Mouse (Mus musculus) heart, adult 2 months (tissue): ENCODE results near the gene Rac2. TPM values are rescaled to one million over a fixed set of nuclear protein-coding genes. Genes with fewer than 3 reads are reported as not detected.

Experiments
- DNase-seq, 2 experiments: peaks; one replicate each; pipeline ENCODE4 v3.0.0; 2021
- H3K27ac ChIP-seq: fragments of 200-600 bp; 2 replicates; pipeline ENCODE4 v1.8.1; 2022
- H3K27me3 ChIP-seq: fragments of 200-500 bp; 2 replicates; pipeline ENCODE4 v1.6.1; 2012; ENCODE audit warnings: mild to moderate bottlenecking, low read length, inconsistent platforms, mixed read lengths; ENCODE audit not compliant: control insufficient read depth, insufficient read depth
- H3K36me3 ChIP-seq: fragments of 200-500 bp; 2 replicates; pipeline ENCODE4 v1.6.1; 2012; ENCODE audit warnings: low read length, inconsistent platforms; ENCODE audit not compliant: control insufficient read depth, insufficient read depth
- H3K4me1 ChIP-seq: fragments of 200-500 bp; 2 replicates; pipeline ENCODE4 v1.6.1; 2011; ENCODE audit warnings: low read length; ENCODE audit not compliant: control insufficient read depth, insufficient read depth
- H3K4me3 ChIP-seq: fragments of 200-600 bp; 2 replicates; pipeline ENCODE4 v1.8.1; 2022
- H3K79me2 ChIP-seq: fragments of 200-500 bp; replicated peaks from 2 replicates; pipeline ENCODE4 v1.6.1; 2012; ENCODE audit warnings: mild to moderate bottlenecking, inconsistent platforms, low read length, moderate library complexity, mixed read lengths; ENCODE audit not compliant: control insufficient read depth, insufficient read depth
- H3K9ac ChIP-seq: fragments of 200-500 bp; 2 replicates; pipeline ENCODE4 v1.6.1; 2012; ENCODE audit warnings: low read depth, mild to moderate bottlenecking, control low read depth, inconsistent platforms, low read length, mixed read lengths
- CTCF ChIP-seq: fragments of 200-600 bp; IDR thresholded peaks from 2 replicates; pipeline ENCODE4 v1.8.1; 2022; ENCODE audit warnings: antibody characterized with exemption, mild to moderate bottlenecking, moderate library complexity
- EP300 ChIP-seq: fragments of 200-500 bp; IDR thresholded peaks from 2 replicates; pipeline ENCODE4 v1.6.1; 2011; ENCODE audit warnings: low read depth, low read length, control low read depth; ENCODE audit not compliant: insufficient read depth
- POLR2A ChIP-seq: fragments of 200-500 bp; IDR thresholded peaks from 2 replicates; pipeline ENCODE4 v1.6.1; 2011; ENCODE audit warnings: mild to moderate bottlenecking, low read depth, low read length, control low read depth; ENCODE audit not compliant: insufficient read depth
- WGBS: fragments of 180-500 bp; shearing (Covaris S2); methylation state at CpG from one replicate; pipeline ENCODE4 v1.1.7; 2018; 5-methylcytosine and 5-hydroxymethylcytosine counted together
- intact Hi-C: fragments of 180-260 bp; cut with DNase I; formaldehyde crosslinking; loops from one replicate; pipeline ENCODE4 v1.15.1; 2025
- polyA plus RNA-seq: library from polyadenylated mRNA; depleted of rRNA; stranded (reverse); fragments of >200 nt; gene quantifications from 2 replicates; pipeline ENCODE4 v1.2.3, GENCODE M21; 2012
- total RNA-seq, 2 experiments: library from RNA; stranded (reverse); gene quantifications; 2 replicates each; pipeline ENCODE4 v1.2.3; 2021

Gene Rac2
- total and polyA plus RNA-seq, 3 experiments, result 4.5 to 44.7 (median 8.7) TPM

DNA sequence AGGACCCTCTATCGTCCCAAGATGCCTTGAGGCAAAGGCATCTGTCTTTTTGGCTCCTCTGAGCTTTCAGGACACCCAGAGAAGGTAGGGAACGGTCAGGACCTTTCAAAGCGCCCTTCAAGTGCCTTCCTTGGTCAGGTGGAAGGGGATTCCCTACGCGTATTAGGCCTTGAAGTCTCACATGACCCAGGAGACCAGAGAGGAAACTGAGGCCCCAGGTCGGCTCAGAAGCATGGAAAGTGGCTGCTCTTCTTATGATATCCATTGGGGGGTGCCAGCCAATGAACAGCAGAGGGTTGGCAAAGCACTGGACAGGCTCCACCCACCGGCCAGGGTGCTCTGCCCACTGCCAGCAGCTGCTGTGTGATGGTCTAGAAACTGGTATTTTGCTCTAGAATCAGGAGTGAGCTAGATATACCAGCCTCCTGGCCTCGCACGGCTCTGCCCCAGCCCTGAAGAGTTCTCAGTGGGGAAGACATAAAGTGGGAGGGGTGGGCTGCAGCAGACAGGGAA, 4.9 kb downstream of the Rac2 start:
- DNase-seq, result no peak
- no peak overlapping the region for H3K27ac ChIP-seq
- H3K9ac ChIP-seq, result no peak overlapping the region
- no peaks in the 10 kb centered on the region for H3K27me3 ChIP-seq
- intact Hi-C loops, result no loop called here
- TF ChIP-seq POLR2A (no peak), CTCF (no peak), EP300 (no peak)
- no peaks in the 10 kb centered on the region for H3K36me3 ChIP-seq
- H3K4me1 ChIP-seq, result no peaks in the 10 kb centered on the region
- 74% methylated on average over 9 of the region's 9 CpGs for WGBS
- no peaks in the 10 kb centered on the region for H3K79me2 ChIP-seq
- H3K4me3 ChIP-seq, result no peak overlapping the region

DNA sequence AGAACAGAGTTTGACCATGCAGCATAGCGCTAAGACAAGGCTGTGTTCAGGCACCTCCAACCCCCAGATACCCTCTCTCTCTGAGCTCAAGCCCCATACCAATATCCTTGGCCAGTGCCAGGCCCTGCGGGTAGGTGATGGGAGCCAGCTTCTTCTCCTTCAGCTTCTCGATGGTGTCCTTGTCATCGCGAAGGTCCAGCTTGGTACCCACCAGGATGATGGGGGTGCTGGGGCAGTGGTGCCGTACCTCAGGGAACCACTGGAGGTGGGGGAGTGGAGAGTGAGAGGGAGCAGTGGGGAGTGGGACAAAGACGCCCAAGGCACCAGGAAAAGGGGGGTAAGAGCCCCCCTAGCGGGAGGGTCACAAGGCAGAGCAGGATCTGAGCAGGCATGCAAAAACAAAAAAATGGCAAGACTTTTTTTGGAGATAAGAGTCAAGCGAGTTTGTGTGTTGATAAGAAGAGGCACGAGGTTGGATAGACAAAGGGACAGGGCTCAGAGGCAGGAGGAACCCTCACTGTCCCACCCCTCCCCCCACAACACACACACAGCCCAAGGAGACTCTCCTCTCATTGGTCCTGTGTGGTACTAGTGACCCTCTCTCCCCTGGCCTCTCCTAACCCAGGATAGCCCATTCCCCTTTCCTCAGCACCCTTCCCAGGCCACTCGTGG, 7.7 kb downstream of the Rac2 start:
- no peaks in the 10 kb centered on the region for H3K79me2 ChIP-seq
- no peaks in the 10 kb centered on the region for H3K27me3 ChIP-seq
- WGBS, result 71% methylated on average over 11 of the region's 11 CpGs
- H3K4me1 ChIP-seq, result no peaks in the 10 kb centered on the region
- no peaks in the 10 kb centered on the region for H3K36me3 ChIP-seq
- H3K27ac ChIP-seq, result no peak overlapping the region
- TF ChIP-seq EP300 (no peak), POLR2A (no peak), CTCF (no peak)
- H3K9ac ChIP-seq, result no peak overlapping the region
- intact Hi-C loops, result no loop called here
- no peak overlapping the region for H3K4me3 ChIP-seq
- no peak for DNase-seq

DNA sequence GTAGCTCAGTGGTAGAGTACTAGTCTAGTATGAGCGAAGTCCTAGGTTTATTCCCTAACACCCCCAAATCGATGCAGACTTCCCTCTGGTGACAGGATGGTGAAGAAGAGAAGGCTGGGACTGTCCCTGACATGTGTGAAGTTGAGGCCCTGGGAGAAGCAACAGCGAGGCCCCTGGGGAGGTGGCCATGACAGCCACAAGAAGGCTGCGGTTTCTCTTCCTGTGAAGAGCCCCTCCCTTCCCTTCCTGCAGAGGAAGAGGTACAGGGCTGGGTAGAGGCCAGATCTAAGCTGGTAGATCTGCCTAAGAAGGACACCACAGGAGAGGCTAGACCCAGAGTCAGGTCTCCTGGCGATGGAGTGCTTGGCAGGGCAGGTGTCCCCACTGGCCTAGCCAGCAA, 8.6 kb downstream of the Rac2 start:
- DNase-seq, result peak in 1 of 2 experiments; percentile 56
- WGBS, result 70% methylated on average over 5 of the region's 5 CpGs

DNA sequence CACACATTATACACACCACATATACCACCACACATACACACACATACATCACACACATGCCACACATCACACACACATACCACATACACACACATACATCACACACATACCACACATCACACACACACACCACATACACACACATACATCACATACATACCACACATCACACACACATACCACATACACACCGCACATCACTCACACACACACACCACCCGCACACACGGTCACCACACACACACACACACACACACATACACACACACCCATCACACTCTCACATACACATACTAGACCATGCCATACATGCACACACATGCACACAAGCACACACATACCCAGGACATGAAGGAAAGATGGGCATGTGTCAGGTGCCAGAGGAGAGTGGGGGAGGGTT, 9.2 kb downstream of the Rac2 start:
- no peak for DNase-seq
- H3K9ac ChIP-seq, result no peak overlapping the region
- H3K4me1 ChIP-seq, result no peaks in the 10 kb centered on the region
- no peak for TF ChIP-seq POLR2A
- TF ChIP-seq CTCF, result no peak
- no peak for TF ChIP-seq EP300
- 96% methylated on average over 3 of the region's 3 CpGs for WGBS
- no peak overlapping the region for H3K27ac ChIP-seq
- no peak overlapping the region for H3K4me3 ChIP-seq
- no peaks in the 10 kb centered on the region for H3K27me3 ChIP-seq
- H3K79me2 ChIP-seq, result no peaks in the 10 kb centered on the region
- no peaks in the 10 kb centered on the region for H3K36me3 ChIP-seq
- intact Hi-C loops, result no loop called here

More for the DNA sequence above, 8.6 kb downstream of the Rac2 start:
- no peaks in the 10 kb centered on the region for H3K27me3 ChIP-seq
- TF ChIP-seq CTCF (no peak), EP300 (no peak), POLR2A (no peak)
- intact Hi-C loops, result no loop called here
- no peak overlapping the region for H3K9ac ChIP-seq
- H3K36me3 ChIP-seq, result no peaks in the 10 kb centered on the region
- no peaks in the 10 kb centered on the region for H3K4me1 ChIP-seq
- H3K4me3 ChIP-seq, result no peak overlapping the region
- H3K27ac ChIP-seq, result no peak overlapping the region
- no peaks in the 10 kb centered on the region for H3K79me2 ChIP-seq

DNA sequence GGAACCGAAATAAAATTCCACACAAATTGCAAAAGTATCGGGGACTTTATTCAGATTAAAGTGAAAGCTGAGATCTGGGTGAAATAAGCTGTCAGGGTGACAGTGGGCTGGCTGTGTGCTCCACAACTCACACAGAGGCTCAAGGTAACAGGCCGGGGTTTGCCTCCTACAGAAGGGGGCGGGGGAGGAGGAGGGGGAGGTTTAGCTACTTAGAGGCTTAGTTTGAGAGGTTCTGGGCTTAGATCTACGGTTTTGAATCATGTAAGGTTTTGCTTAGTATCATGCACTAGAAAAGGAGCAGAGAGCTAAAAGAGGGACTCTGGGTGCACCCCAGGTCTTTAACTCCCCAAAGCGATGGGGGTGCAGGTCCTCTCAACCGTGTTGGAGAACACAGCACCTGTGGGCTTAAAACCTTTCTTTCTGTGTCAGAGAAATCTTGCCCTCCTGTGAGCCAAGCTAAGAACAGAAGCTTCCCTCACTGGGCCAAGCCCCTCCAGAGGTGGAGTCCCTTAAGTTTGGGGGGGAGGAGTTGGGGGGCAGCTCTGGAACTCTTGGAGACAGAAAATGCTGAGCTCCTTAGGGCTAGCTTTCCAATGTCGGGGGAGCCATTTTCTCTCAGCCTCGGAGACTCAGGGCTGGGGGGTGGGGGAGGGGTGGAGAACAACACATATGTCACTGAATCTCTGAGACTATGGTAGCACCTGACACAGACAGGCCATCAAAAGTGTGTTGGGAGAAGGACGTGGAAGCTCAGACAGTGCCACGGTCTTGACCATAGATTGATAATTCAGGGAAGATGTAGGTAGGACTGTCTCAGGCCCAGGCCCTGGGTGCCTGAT, 13.2 kb downstream of the Rac2 start:
- TF ChIP-seq CTCF (no peak), EP300 (no peak), POLR2A (no peak)
- no peaks in the 10 kb centered on the region for H3K79me2 ChIP-seq

DNA sequence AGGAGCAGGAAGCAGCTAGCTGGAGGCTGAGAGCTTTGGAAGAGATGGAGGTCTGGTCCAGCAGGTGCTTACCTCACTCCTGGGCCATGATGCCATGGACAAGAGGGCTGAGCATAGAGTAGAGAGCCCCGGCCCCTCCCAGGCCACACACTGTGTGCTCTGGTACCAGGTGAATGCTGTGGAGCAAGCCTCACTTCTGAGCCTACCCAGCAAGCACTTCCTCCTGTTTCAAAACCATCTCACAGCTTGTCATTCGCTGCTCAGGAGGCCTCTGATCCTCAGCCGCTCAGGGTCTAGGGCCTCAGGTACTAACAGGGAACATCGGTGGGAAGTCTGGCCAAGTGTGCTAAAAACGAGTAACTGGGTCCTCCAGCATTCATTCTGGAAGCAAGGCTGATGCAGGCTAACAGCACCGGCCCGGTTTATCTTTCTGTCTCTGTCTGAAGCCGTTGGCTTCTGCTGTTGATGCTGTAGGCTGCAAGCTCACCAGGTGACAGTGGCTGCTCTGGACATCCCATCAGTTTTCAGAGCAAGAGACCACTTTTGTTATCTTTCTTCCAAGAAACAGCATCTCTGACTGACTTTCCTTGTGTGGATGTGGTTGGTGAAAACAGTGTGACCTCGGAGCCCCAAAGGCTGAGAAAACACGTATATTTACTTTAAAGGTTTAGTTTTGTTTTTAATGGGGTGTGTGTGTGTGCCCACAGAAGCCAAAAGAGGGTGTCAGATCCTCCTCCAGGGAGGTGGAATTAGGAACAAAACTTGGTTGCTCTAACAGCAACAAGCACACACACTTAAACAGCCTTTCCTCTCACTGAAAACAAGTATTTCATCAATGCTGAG, 14.7 kb downstream of the Rac2 start:
- Histone ChIP-seq H3K9ac (no peak overlapping the region), H3K4me3 (no peak overlapping the region), H3K27me3 (no peaks in the 10 kb centered on the region), H3K27ac (no peak overlapping the region), H3K79me2 (no peaks in the 10 kb centered on the region), H3K36me3 (no peaks in the 10 kb centered on the region), H3K4me1 (no peaks in the 10 kb centered on the region)
- WGBS, result 64% methylated on average over 10 of the region's 10 CpGs
- intact Hi-C loops, result no loop called here
- TF ChIP-seq POLR2A (no peak), CTCF (no peak), EP300 (no peak)
- DNase-seq, result no peak

More for the DNA sequence above, 13.2 kb downstream of the Rac2 start:
- Histone ChIP-seq H3K4me1 (no peaks in the 10 kb centered on the region), H3K4me3 (no peak overlapping the region), H3K27me3 (no peaks in the 10 kb centered on the region), H3K27ac (no peak overlapping the region), H3K9ac (no peak overlapping the region), H3K36me3 (no peaks in the 10 kb centered on the region)
- no peak for DNase-seq
- WGBS, result 75% methylated on average over 11 of the region's 11 CpGs
- intact Hi-C loops, result no loop called here
